Mouse (Mus musculus) layer of hippocampus, postnatal 36 days (tissue): ENCODE data around the gene Pabpc1l. TPM values are rescaled to one million over a fixed set of nuclear protein-coding genes. Genes with fewer than 3 reads are reported as not detected.
"Not testable (repeated sequence)": the region's sequence is repeated elsewhere in the genome, so short reads cannot be mapped to it uniquely, and the experiment has no call there.

Experiments used
- DNase-seq, 2 experiments: peaks; one replicate each; pipeline ENCODE4 v3.0.0; 2022
- total RNA-seq, 2 experiments: library from RNA; stranded (reverse); gene quantifications; 2 replicates each; pipeline ENCODE4 v1.2.3; 2021

Gene Pabpc1l
- total RNA-seq, 2 experiments from 2014 or later = 0.37 TPM; not detected in 1

GRCm38 (mm10) chr2:164038407-164039028, 13.3 kb downstream of the Pabpc1l start:
- DNase-seq = no peak

- no peak for DNase-seq
These were observed 15.7 kb downstream of the Pabpc1l start for GRCm38 (mm10) chr2:164040949-164041348.

- no peak for DNase-seq
These were observed 16.3 kb downstream of the Pabpc1l start for GRCm38 (mm10) chr2:164041523-164041922.

- DNase-seq = no peak
These were observed 22.0 kb downstream of the Pabpc1l start for GRCm38 (mm10) chr2:164047197-164047690.

GRCm38 (mm10) chr2:164053767-164054166, 28.5 kb downstream of the Pabpc1l start:
- DNase-seq = no peak

- no peak for DNase-seq
These were observed 29.4 kb downstream of the Pabpc1l start for GRCm38 (mm10) chr2:164054671-164055070.

- no peak for DNase-seq
These were observed 34.5 kb downstream of the Pabpc1l start for GRCm38 (mm10) chr2:164059634-164060235.

- DNase-seq = no peak
These were observed 45.0 kb downstream of the Pabpc1l start, which contains the start of gene Stk4 for GRCm38 (mm10) chr2:164070142-164070764. Gene Stk4, plus strand, starts transcription at chr2:164070322.

- peak; percentile 88 to 90 for DNase-seq
These were observed 45.7 kb downstream of the Pabpc1l start, which contains the start of gene Tomm34 for GRCm38 (mm10) chr2:164070765-164071436. Gene Tomm34, minus strand, starts transcription at chr2:164071169.

- not testable (repeated sequence) for DNase-seq
These were observed 46.2 kb downstream of the Pabpc1l start for GRCm38 (mm10) chr2:164071437-164071820.

GRCm38 (mm10) chr2:164072109-164072508, 46.9 kb downstream of the Pabpc1l start:
- DNase-seq = no peak

GRCm38 (mm10) chr2:164073120-164073519, 47.9 kb downstream of the Pabpc1l start:
- DNase-seq = no peak

GRCm38 (mm10) chr2:164073918-164074578, 48.8 kb downstream of the Pabpc1l start:
- DNase-seq = peak; percentile 97

GRCm38 (mm10) chr2:164075088-164075487, 49.8 kb downstream of the Pabpc1l start:
- DNase-seq = no peak

- DNase-seq = no peak
These were observed 51.7 kb downstream of the Pabpc1l start for GRCm38 (mm10) chr2:164076874-164077425.

GRCm38 (mm10) chr2:164077875-164078274, 52.6 kb downstream of the Pabpc1l start:
- no peak for DNase-seq

GRCm38 (mm10) chr2:164079488-164079887, 54.2 kb downstream of the Pabpc1l start:
- no peak for DNase-seq

GRCm38 (mm10) chr2:164081577-164081976, 56.3 kb downstream of the Pabpc1l start:
- DNase-seq = no peak

GRCm38 (mm10) chr2:164082175-164082574, 56.9 kb downstream of the Pabpc1l start:
- no peak for DNase-seq

GRCm38 (mm10) chr2:164083609-164084341, 58.5 kb downstream of the Pabpc1l start:
- DNase-seq = no peak

- DNase-seq = no peak
These were observed 59.1 kb downstream of the Pabpc1l start for GRCm38 (mm10) chr2:164084342-164084700.
